Mouse (Mus musculus): Measurements from ENCODE around the gene Sgsh.

DNA sequence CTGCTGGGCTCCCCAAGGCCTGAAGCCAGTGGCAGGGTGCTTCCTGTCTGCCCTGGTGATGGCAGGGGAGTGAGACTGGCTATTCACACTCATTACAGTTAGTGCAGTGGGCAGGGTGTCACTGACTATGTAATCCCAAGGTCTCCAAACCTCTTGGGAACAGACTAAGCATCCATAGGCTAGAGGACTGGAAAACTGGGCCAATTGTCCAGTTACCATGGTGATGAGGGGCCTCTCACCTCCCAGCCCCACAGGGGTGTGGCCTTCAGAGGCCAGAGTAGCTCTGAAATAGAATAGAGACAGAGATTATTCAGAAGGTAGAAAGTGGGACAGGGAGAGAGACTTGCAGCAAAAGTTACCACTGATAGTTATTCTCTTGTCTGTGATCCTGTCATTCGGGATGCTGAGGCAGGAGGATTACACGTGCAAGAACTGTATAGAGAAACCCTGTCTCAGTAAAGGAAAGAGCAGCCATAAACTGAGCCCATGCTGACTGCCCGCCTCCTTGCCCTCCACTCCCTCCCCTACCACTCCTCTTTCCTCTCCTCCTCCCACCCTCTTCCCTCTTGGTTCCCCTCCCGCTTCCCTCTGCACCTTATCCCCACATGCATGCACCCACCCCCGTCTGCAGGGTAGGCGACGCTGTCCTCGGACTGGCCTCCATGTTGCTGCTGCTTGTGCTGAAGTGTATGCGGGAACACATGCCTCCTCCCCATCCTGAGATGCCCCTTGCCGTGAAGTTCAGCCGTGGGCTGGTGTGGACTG is 7.6 kb upstream of the Sgsh start:
- no peak for TF ChIP-seq CTCF (IDR thresholded peaks at IDR 0.05; ENCODE audit: low read depth, low read length)
- no peak for TF ChIP-seq TAL1 (conservative IDR thresholded peaks at IDR 0.05; ENCODE audit: low read depth, low read length)
- no peak for TF ChIP-seq GATA1 (IDR thresholded peaks at IDR 0.05; ENCODE audit: borderline replicate concordance, low read length)
- no peak for TF ChIP-seq GATA2 (IDR thresholded peaks at IDR 0.05; ENCODE audit: borderline replicate concordance, low read depth, low read length)

All from G1E (cell line).